Mouse (Mus musculus) megakaryocyte, embryonic 14.5 days (primary cell): Measurements from ENCODE around the gene Negr1.

ENCODE experiments used
- FLI1 ChIP-seq: IDR thresholded peaks from 2 replicates; pipeline ENCODE4 v1.6.1; 2012; ENCODE audit warnings: low read length, inconsistent platforms, mixed read lengths
- GATA1 ChIP-seq: IDR thresholded peaks from 3 replicates; pipeline ENCODE4 v1.6.1; 2012; ENCODE audit warnings: mixed read lengths, low read length, inconsistent platforms, borderline replicate concordance

- TF ChIP-seq GATA1 (no peak), FLI1 (no peak)
Observed at GRCm38 (mm10) chr3:156799228-156799627, 237.6 kb downstream of the Negr1 start.
